Mouse (Mus musculus): ENCODE measurements around the gene Gzmm. TPM values are rescaled to one million over a fixed set of nuclear protein-coding genes. Genes with fewer than 3 reads are reported as not detected.

The Gzmm gene
- polyA plus RNA-seq, 1 experiment from 2014 or later = 0.73 TPM

- H3K27me3 ChIP-seq (ENCODE audit: control insufficient read depth, insufficient read depth, low read length) = peaks cover 7% of the 10 kb centered on the region
- H3K9me3 ChIP-seq (ENCODE audit: control insufficient read depth, low read length) = no peaks in the 10 kb centered on the region
- DNase-seq (ENCODE audit: low spot score) (peak; percentile 52), ATAC-seq (ENCODE audit: low FRiP score) (no peak)
- no peak overlapping the region for H3K27ac ChIP-seq (ENCODE audit: low read depth, low read length)
- peaks cover 36% of the 10 kb centered on the region for H3K36me3 ChIP-seq (ENCODE audit: control insufficient read depth, insufficient read depth, low read length)
- no peak overlapping the region for H3K4me3 ChIP-seq (ENCODE audit: low read depth, low read length)
- WGBS = 88% methylated on average over 10 of the region's 10 CpGs
- H3K4me1 ChIP-seq (replicated peaks; ENCODE audit: control insufficient read depth, insufficient read depth, low read length) = no peaks in the 10 kb centered on the region
- H3K4me2 ChIP-seq (replicated peaks; ENCODE audit: low read depth, low read length) = no peak overlapping the region
- no peak overlapping the region for H3K9ac ChIP-seq (ENCODE audit: low read depth, low read length)
These were observed 49.4 kb downstream of the Gzmm start for GRCm38 (mm10) chr10:79738259-79738658.

DNA sequence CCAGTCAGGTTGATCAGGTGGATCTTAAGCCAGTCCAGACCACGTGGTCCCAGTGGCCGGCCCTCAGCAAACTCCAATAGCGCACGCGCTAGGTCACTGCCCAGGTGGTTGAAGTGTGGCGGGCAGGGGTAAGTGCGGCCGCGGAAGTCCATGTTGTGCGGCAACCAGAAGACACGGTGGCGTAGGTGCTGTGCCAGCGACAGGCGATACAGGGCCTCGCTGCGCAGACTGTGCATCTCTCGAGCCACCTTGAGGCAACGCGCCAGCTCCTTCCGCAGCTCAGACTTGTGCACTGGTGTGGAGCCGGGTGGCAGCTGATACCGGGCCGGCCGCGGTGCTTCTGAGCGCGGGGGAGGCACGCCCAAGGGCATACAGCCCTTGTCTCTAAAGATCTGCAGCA, 50.4 kb downstream of the Gzmm start:
- no peak overlapping the region for H3K4me3 ChIP-seq (ENCODE audit: low read depth, low read length)
- H3K4me1 ChIP-seq (replicated peaks; ENCODE audit: control insufficient read depth, insufficient read depth, low read length) = no peaks in the 10 kb centered on the region
- H3K36me3 ChIP-seq (ENCODE audit: control insufficient read depth, insufficient read depth, low read length) = peaks cover 34% of the 10 kb centered on the region
- H3K9me3 ChIP-seq (ENCODE audit: control insufficient read depth, low read length) = no peaks in the 10 kb centered on the region
- H3K27ac ChIP-seq (ENCODE audit: low read depth, low read length) = no peak overlapping the region
- peaks cover 7% of the 10 kb centered on the region for H3K27me3 ChIP-seq (ENCODE audit: control insufficient read depth, insufficient read depth, low read length)
- H3K9ac ChIP-seq (ENCODE audit: low read depth, low read length) = no peak overlapping the region
- no peak for DNase-seq (ENCODE audit: low spot score)
- ATAC-seq (ENCODE audit: low FRiP score) = no peak
- 97% methylated on average over 28 of the region's 28 CpGs for WGBS
- H3K4me2 ChIP-seq (replicated peaks; ENCODE audit: low read depth, low read length) = no peak overlapping the region

GRCm38 (mm10) chr10:79740863-79741262, 52.0 kb downstream of the Gzmm start:
- Histone ChIP-seq H3K36me3 (ENCODE audit: control insufficient read depth, insufficient read depth, low read length) (peaks cover 34% of the 10 kb centered on the region), H3K4me2 (replicated peaks; ENCODE audit: low read depth, low read length) (no peak overlapping the region), H3K4me3 (ENCODE audit: low read depth, low read length) (no peak overlapping the region), H3K4me1 (replicated peaks; ENCODE audit: control insufficient read depth, insufficient read depth, low read length) (no peaks in the 10 kb centered on the region), H3K9ac (ENCODE audit: low read depth, low read length) (no peak overlapping the region), H3K27ac (ENCODE audit: low read depth, low read length) (no peak overlapping the region), H3K9me3 (ENCODE audit: control insufficient read depth, low read length) (no peaks in the 10 kb centered on the region), H3K27me3 (ENCODE audit: control insufficient read depth, insufficient read depth, low read length) (no peaks in the 10 kb centered on the region; the same call in 1 of the 2 replicates)
- WGBS = 70% methylated on average over 11 of the region's 11 CpGs
- DNase-seq (ENCODE audit: low spot score) = peak; percentile 43
- 0 out of 2 replicates have a peak, but pooled peaks have one; percentile 6 for ATAC-seq (ENCODE audit: low FRiP score)

DNA sequence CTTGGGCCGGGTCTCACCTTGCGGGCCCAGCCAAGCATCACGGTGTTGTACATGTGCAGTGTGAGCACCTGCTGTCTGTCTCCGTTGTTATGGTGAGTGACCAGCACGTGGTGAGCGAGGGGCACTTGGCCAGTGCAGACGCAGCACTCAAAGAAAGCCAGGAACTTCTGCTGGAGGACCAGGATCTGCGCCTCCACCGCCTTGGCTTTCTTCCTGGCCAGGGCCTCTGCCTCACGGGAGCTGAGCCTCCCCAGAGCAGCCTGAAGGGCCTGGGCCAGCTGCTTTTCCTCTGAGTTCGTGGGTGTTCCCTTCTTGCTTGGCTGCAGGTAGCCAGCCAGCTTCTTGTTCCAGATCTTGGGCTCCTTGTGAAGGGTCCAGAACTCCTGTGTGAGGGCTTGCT, 54.3 kb downstream of the Gzmm start:
- Histone ChIP-seq H3K27ac (ENCODE audit: low read depth, low read length) (no peak overlapping the region), H3K4me2 (replicated peaks; ENCODE audit: low read depth, low read length) (no peak overlapping the region), H3K36me3 (ENCODE audit: control insufficient read depth, insufficient read depth, low read length) (peaks cover 23% of the 10 kb centered on the region), H3K27me3 (ENCODE audit: control insufficient read depth, insufficient read depth, low read length) (no peaks in the 10 kb centered on the region), H3K9me3 (ENCODE audit: control insufficient read depth, low read length) (no peaks in the 10 kb centered on the region), H3K9ac (ENCODE audit: low read depth, low read length) (no peak overlapping the region), H3K4me1 (replicated peaks; ENCODE audit: control insufficient read depth, insufficient read depth, low read length) (no peaks in the 10 kb centered on the region), H3K4me3 (ENCODE audit: low read depth, low read length) (no peak overlapping the region)
- ATAC-seq (ENCODE audit: low FRiP score) = no peak
- DNase-seq (ENCODE audit: low spot score) = no peak
- 90% methylated on average over 11 of the region's 11 CpGs for WGBS

DNA sequence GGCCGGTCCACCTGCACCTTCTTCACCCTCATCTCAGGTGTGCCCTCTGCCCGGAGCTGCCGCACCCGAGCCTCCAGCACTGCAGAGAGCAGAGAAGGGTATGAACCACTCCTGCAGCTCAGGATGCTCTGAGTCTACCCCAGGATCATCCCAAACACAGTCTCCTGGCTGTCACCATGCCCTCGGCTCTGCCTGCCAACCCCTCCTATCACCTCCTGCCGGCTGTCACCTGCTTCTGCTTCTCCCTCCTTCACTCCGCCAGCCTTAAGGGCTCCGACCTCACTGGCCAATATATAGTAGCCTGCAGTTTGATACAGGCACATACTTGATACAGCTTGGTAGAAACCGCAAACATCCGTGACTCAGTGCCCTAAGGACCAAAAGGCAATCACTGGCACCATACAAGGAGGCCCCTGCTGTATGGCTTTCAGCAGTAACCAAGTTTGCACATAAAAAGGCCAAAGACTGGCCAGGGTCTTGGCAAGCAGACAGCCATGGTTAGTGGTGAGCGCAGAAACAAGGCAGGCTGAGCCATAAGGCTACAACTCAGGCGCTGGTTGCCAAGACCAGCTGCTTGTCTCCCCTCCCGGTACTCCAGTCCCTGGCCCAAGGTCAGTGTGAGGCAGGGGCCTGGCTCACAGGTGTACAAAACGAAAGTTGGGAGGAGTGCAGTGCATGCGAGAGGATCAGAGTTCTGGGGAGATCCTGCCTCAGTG, 55.0 kb downstream of the Gzmm start:
- H3K36me3 ChIP-seq (ENCODE audit: control insufficient read depth, insufficient read depth, low read length) = peaks cover 20% of the 10 kb centered on the region
- WGBS = 94% methylated on average over 15 of the region's 15 CpGs

More for the DNA sequence above, 55.0 kb downstream of the Gzmm start:
- no peak overlapping the region for H3K9ac ChIP-seq (ENCODE audit: low read depth, low read length)
- H3K27ac ChIP-seq (ENCODE audit: low read depth, low read length) = no peak overlapping the region
- H3K4me3 ChIP-seq (ENCODE audit: low read depth, low read length) = no peak overlapping the region
- no peak overlapping the region for H3K4me2 ChIP-seq (replicated peaks; ENCODE audit: low read depth, low read length)
- no peak for ATAC-seq (ENCODE audit: low FRiP score)
- no peaks in the 10 kb centered on the region for H3K27me3 ChIP-seq (ENCODE audit: control insufficient read depth, insufficient read depth, low read length)
- H3K4me1 ChIP-seq (replicated peaks; ENCODE audit: control insufficient read depth, insufficient read depth, low read length) = no peaks in the 10 kb centered on the region
- DNase-seq (ENCODE audit: low spot score) = no peak
- no peaks in the 10 kb centered on the region for H3K9me3 ChIP-seq (ENCODE audit: control insufficient read depth, low read length)

Other genes with a start within 250 kb of the Gzmm start
- not detected in 2 replicates for gene Vmn2r83, start 220.3 kb upstream of the Gzmm start, polyA plus RNA-seq (2014; fragmentation: Nextera tagmentation; extraction: Ambion mirVana)
- 12.4 and 16.1 TPM in 2 replicates for gene Plpp2, start 155.2 kb upstream of the Gzmm start, polyA plus RNA-seq (2014; fragmentation: Nextera tagmentation; extraction: Ambion mirVana)
- gene Mier2, start 133.8 kb upstream of the Gzmm start, polyA plus RNA-seq (2014; fragmentation: Nextera tagmentation; extraction: Ambion mirVana) = 35.4 and 37.8 TPM in 2 replicates
- not detected in 2 replicates for gene Theg, start 101.7 kb upstream of the Gzmm start, polyA plus RNA-seq (2014; fragmentation: Nextera tagmentation; extraction: Ambion mirVana)
- gene C2cd4c, start 75.0 kb upstream of the Gzmm start, polyA plus RNA-seq (2014; fragmentation: Nextera tagmentation; extraction: Ambion mirVana) = 0.06 and 0.19 TPM in 2 replicates
- 11.7 and 12.4 TPM in 2 replicates for gene Shc2, start 51.1 kb upstream of the Gzmm start, polyA plus RNA-seq (2014; fragmentation: Nextera tagmentation; extraction: Ambion mirVana)
- gene Odf3l2, start 43.3 kb upstream of the Gzmm start, polyA plus RNA-seq (2014; fragmentation: Nextera tagmentation; extraction: Ambion mirVana) = not detected in 2 replicates
- 1.1 and 1.6 TPM in 2 replicates for gene Madcam1, start 24.5 kb upstream of the Gzmm start, polyA plus RNA-seq (2014; fragmentation: Nextera tagmentation; extraction: Ambion mirVana)
- gene Tpgs1, start 19.7 kb upstream of the Gzmm start, polyA plus RNA-seq (2014; fragmentation: Nextera tagmentation; extraction: Ambion mirVana) = 69.6 and 70.8 TPM in 2 replicates
- gene Cdc34, start 6.8 kb upstream of the Gzmm start, polyA plus RNA-seq (2014; fragmentation: Nextera tagmentation; extraction: Ambion mirVana) = 153 and 159 TPM in 2 replicates
- gene Bsg, start 15.5 kb downstream of the Gzmm start, polyA plus RNA-seq (2014; fragmentation: Nextera tagmentation; extraction: Ambion mirVana) = 595 and 605 TPM in 2 replicates
- gene Hcn2, start 27.6 kb downstream of the Gzmm start, polyA plus RNA-seq (2014; fragmentation: Nextera tagmentation; extraction: Ambion mirVana) = 0.15 and 0.20 TPM in 2 replicates
- gene Polrmt, start 57.6 kb downstream of the Gzmm start, polyA plus RNA-seq (2014; fragmentation: Nextera tagmentation; extraction: Ambion mirVana) = 23.5 and 26.8 TPM in 2 replicates
- 0.18 and 0.48 TPM in 2 replicates for gene Fgf22, start 66.1 kb downstream of the Gzmm start, polyA plus RNA-seq (2014; fragmentation: Nextera tagmentation; extraction: Ambion mirVana)
- 79.4 and 80.5 TPM in 2 replicates for gene Rnf126, start 77.9 kb downstream of the Gzmm start, polyA plus RNA-seq (2014; fragmentation: Nextera tagmentation; extraction: Ambion mirVana)
- 1.5 TPM in 2 replicates for gene Fstl3, start 88.3 kb downstream of the Gzmm start, polyA plus RNA-seq (2014; fragmentation: Nextera tagmentation; extraction: Ambion mirVana)
- 0.13 TPM in 1 of 2 replicates, not detected in the other for gene Prss57, start 101.9 kb downstream of the Gzmm start, polyA plus RNA-seq (2014; fragmentation: Nextera tagmentation; extraction: Ambion mirVana)
- gene Palm, start 104.6 kb downstream of the Gzmm start, polyA plus RNA-seq (2014; fragmentation: Nextera tagmentation; extraction: Ambion mirVana) = 129 and 132 TPM in 2 replicates
- gene Misp, start 132.0 kb downstream of the Gzmm start, polyA plus RNA-seq (2014; fragmentation: Nextera tagmentation; extraction: Ambion mirVana) = 0.59 and 0.69 TPM in 2 replicates
- gene Ptbp1, start 165.4 kb downstream of the Gzmm start, polyA plus RNA-seq (2014; fragmentation: Nextera tagmentation; extraction: Ambion mirVana) = 141 and 152 TPM in 2 replicates
- 9.4 and 10.5 TPM in 2 replicates for gene Prtn3, start 185.5 kb downstream of the Gzmm start, polyA plus RNA-seq (2014; fragmentation: Nextera tagmentation; extraction: Ambion mirVana)
- gene Plppr3, start 185.6 kb downstream of the Gzmm start, polyA plus RNA-seq (2014; fragmentation: Nextera tagmentation; extraction: Ambion mirVana) = 129 and 150 TPM in 2 replicates
- 0.67 TPM in 1 of 2 replicates, not detected in the other for gene Elane, start 197.2 kb downstream of the Gzmm start, polyA plus RNA-seq (2014; fragmentation: Nextera tagmentation; extraction: Ambion mirVana)
- not detected in 2 replicates for gene Cfd, start 201.8 kb downstream of the Gzmm start, polyA plus RNA-seq (2014; fragmentation: Nextera tagmentation; extraction: Ambion mirVana)
- 33.7 and 41.8 TPM in 2 replicates for gene Med16, start 219.9 kb downstream of the Gzmm start, polyA plus RNA-seq (2014; fragmentation: Nextera tagmentation; extraction: Ambion mirVana)
- gene Gm26602, start 221.8 kb downstream of the Gzmm start, polyA plus RNA-seq (2014; fragmentation: Nextera tagmentation; extraction: Ambion mirVana) = 23.6 and 25.3 TPM in 2 replicates
- 0.26 and 0.36 TPM in 2 replicates for gene Kiss1r, start 228.0 kb downstream of the Gzmm start, polyA plus RNA-seq (2014; fragmentation: Nextera tagmentation; extraction: Ambion mirVana)
- 131 and 139 TPM in 2 replicates for gene R3hdm4, start 232.2 kb downstream of the Gzmm start, polyA plus RNA-seq (2014; fragmentation: Nextera tagmentation; extraction: Ambion mirVana)
- 4.9 and 9.0 TPM in 2 replicates for gene Arid3a, start 238.0 kb downstream of the Gzmm start, polyA plus RNA-seq (2014; fragmentation: Nextera tagmentation; extraction: Ambion mirVana)

All from hindbrain, embryonic 11.5 days (tissue).